Mouse (Mus musculus): ENCODE measurements around the gene Crybg3.

Gene Crybg3

DNA sequence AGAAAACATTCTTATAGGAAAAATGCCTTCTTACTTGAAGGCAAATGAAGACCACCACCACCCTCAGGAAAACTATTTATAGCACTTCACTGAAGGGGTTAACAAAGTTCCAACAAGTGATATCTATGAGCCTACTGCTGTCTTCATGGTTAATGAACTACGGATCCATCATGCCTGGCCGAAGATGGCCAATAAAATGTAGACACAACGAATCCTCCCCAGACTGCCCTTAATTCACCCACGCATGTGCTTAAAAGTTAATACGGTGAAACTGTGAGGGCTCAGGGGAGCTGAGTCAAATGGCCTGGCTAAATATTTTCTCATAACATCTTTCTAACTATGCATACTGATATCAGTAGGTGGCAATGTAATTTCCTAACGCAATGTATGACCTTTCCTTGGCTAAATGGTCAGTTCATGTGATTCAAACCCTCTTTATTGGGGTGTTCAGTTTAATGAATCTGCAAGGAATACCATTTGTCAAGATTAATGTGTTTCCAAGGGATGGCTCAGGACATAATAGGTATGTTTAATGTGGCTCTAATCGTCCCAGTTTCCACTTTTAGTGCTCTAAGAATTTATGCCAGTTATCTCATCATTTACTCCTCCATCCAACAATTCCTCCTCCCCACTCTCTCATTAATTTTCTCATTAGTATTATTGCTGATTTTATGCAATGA, 155.8 kb downstream of the Crybg3 start:
- no peak for DNase-seq
